Mouse (Mus musculus) cerebellum, adult (tissue): Measurements from ENCODE around the gene Alkbh6.
A peak's percentile ranks its signal among the peaks of the same experiment; 100 is the strongest.

Experiments used
- ATAC-seq: cut with Nextera tagmentation; 2 replicates; pipeline ENCODE4 v1.9.2; 2017; ENCODE audit warnings: mild to moderate bottlenecking, moderate library complexity, mixed read lengths; ENCODE audit not compliant: insufficient number of reproducible peaks, low FRiP score, low TSS enrichment

The Alkbh6 gene

DNA sequence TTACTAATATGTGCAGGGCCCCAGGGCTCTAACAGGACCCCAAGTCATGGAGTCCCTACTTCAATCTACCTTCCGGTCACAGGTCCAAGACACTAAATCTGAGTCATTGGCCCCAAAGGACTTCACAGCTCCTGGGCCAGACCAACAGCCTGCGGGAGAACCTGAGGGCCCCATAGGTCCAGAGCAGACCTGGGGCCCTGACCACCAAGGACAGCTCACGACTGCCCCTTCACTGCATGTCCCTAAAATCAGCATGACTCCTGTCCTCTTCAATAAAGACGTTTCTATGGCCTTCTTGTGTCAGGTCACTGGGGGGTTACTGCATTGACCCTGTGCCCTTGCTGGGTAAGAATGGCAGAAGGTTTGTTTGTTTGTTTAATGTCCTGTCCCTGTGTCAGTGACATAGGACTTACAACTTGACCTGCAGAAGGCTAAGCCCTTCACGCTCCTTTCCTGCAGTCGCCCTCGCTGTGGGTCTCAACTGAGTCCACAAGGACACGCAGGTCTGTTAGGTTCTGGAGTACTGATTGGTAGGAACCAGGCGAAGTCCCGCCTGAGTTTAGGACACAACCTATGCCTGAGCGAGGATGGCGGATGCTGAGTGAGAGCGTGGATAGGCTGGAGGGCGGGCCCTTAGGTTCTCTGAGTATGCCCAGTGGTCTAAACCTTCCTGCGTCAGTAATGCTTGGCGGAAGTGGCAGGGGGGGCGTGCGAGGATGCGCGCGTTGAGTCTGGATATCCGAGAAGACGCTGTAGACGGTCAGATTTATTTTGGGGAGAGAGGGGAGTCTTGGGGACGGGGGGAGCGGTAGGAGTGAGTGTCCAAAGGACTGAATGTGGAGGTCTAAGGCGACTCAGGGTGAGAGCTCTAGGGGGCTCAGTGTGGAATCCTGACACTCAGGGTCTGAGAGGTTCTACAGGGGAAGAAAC lies at the start of gene Alkbh6:
Gene Alkbh6, plus strand, starts transcription at position 642 of the 930 bp plus-strand sequence.
- ATAC-seq: peak; percentile 98

- ATAC-seq: no peak
Measured at GRCm38 (mm10) chr7:30265041-30265440, 43.5 kb upstream of the Alkbh6 start.

DNA sequence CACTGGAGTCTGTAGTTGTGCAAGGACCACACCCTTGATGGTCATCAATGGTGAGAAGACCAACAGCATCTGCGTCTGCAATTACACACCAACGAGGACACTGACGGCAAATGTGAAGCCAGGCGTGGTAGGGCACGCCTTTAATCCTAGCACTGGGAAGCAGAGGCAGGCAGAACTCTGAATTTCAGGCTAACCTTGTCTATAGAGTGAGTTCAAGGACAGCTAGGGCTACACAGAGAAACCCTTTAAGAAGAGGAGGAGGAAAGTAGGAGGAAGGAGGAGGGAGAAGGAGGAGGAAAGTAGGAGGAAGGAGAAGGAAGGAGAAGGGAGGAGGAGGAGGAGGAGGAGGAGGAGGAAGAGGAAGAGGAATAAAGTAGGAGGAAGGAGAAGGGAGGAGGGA lies 43.0 kb upstream of the Alkbh6 start:
- ATAC-seq: no peak

DNA sequence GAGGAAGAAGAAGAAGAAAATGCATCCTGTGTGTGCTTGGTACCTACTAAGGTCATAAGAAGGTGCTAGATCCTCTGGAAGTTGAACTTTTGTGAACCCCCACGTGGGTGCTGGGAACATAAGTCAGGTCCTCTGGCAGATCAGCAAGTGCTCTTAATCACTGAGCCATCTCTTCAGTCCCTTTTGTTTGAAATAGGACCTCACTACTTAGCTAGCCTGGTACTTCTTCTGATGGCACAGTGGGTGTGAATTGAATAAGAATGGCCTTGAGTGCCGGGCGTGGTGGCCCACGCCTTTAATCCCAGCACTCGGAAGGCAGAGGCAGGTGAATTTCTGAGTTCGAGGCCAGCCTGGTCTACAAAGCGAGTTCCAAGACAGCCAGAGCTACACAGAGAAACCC lies 42.6 kb upstream of the Alkbh6 start:
- no peak for ATAC-seq

DNA sequence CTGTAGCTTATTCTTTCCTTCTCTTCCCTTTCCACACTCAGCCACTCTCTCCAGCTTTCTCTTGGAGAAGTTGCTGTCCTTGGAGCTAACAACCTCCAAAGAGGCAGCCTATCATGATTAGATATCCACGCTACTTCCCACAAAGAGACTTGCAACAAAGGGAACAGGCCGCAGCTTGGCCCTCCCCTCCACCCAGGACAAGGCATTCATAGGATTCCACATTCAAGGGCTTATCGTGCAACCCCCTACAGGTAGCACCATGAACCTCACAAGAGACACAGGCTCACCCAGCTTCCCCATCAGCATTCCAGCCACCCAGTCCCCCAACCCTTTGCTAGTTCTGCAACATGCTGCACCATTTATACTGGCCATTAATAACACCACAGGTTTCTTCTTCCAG lies 41.7 kb upstream of the Alkbh6 start:
- ATAC-seq: no peak

DNA sequence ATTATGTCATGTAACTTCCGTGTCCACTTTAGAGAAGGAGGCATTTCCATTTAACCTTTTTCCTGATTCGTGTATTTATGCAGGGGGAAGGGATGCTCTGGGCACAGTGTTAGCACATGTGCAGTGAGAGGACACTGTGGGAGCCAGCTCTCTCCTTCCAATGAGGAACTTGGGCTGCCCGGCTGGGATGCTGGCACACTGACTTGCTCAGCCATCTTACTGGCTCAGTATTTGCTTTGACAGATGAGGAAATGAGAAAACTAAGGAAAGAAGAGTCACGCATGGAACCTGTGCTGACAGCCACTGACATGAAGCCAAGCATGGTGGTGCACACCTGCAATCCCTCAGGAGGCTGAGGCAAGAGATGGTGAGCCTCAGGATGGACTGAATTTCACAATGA lies 38.9 kb upstream of the Alkbh6 start:
- ATAC-seq: no peak

DNA sequence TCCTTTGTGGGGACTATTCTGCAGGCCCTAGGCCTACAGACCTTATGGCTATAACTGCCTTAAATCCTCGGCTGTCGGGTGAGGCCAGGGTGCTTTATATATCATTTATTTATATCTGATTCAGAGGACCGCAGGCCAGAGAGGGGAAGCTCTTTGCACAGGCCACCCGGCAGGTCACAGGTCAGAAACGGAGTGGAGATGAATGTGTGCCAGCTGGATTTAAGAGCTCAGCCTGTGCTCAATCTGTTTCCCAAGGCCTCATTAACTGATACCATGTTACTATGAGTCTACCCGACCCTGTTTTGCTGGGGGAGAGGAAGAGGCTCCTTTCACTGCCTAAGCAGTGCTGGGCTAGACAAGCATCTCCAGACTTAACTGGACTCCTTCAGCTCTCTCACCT lies 34.1 kb upstream of the Alkbh6 start:
- no peak for ATAC-seq

DNA sequence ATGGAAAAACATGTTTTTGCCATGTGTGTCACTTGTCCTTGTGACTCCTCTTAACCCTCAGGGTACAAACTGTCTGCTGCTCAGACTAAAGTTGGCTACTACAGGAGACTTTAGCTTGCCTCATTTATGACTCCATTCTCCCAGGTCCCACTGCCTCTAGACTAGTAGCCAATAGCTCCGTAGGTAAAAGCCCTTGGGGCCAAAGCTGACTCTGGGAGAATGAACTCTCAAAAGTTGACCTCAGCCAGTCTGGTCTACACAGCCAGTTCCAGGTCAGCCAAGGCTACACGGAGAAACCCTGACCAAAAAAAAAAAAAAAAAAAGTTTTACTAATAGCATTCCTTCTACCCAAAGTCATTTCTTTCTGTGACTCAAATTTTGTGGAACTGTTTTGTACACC lies 29.6 kb upstream of the Alkbh6 start:
- no peak for ATAC-seq

- no peak for ATAC-seq
Measured at GRCm38 (mm10) chr7:30279536-30279935, 29.0 kb upstream of the Alkbh6 start.

GRCm38 (mm10) chr7:30279951-30280669 lies 28.4 kb upstream of the Alkbh6 start, which contains the start of the genes Thap8 and Wdr62:
Gene Thap8 (plus strand): TSS chr7:30280094.
Gene Wdr62 (minus strand): TSS chr7:30280419.
- ATAC-seq: peak; percentile 88

DNA sequence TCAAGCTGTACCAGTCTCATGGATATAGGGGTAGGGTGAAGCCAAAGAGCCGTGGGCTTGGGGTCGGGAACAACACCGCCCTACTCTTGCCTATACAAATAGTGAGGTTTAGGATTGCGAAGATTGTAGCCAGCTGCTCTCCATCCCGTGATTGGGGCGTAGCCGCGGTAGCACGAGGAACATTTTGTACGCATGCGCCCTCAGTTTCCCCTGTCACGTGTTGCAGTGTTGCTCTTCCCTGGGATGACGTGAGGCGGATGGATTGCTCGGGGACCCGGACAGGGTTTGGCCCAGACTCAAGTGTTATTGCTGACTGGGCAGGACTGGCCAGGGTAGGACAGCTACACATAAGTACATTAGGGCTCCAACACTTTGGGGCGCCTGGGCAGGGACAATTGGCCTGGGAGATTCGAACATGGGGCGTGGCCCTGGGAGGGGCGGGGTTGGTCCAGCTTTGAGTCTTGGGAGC lies 27.8 kb upstream of the Alkbh6 start:
- peak; percentile 74 for ATAC-seq

- ATAC-seq: no peak
Measured at GRCm38 (mm10) chr7:30281522-30281921, 27.0 kb upstream of the Alkbh6 start.

DNA sequence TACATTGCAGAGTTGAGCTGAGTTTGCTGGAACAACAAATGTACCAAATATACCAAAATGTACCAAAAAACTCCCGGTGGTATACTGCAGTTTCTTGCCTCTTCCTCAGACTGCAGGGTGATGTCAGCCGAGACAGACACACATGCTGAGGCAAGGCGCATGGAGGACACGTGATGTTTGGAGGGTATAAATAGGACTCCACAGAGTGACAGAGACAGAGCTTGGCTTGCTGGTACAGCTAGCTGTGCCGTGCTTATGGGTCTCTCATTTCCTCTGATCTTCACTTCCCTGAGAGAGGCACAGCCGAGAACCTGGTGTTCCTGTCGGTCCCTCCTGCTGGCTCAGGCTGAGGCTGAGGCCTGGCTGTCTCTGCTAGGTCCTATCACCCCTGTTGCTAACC lies 25.8 kb upstream of the Alkbh6 start:
- no peak for ATAC-seq

GRCm38 (mm10) chr7:30286701-30287410 lies 21.7 kb upstream of the Alkbh6 start:
- ATAC-seq: peak; percentile 17; the same call in 1 of the 2 replicates

GRCm38 (mm10) chr7:30288046-30288445 lies 20.5 kb upstream of the Alkbh6 start:
- ATAC-seq: no peak

DNA sequence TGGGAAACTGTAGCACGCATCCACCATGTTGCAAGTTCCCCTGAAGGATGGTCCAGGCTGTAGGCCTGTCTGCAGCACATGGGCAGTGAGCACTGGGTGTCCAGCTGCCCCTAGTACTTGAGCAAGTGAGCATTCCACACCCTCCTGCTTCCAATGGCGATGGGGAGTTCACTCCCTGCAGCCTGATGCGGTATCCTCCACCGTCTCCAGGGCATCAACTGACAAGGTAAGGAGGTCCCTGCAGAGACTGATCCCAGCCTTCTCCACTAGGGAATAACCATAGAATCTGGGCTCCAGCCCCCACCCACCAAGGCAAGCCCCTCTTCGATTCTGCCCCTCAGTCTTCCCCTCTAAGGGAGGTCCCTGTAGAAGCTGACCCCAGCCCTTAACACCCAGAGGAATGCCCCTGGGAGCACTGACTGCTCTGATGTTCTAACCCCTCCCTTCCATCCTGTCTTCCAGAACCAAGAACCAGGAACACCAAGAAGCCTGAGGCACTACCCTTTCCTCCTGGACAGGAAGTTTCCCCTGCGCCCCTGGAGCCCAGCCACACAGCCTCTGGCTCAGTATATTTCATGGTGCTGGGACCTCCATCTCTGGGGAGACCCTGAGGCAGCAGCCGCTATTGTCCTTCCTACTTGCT lies 19.3 kb upstream of the Alkbh6 start:
- no peak for ATAC-seq

DNA sequence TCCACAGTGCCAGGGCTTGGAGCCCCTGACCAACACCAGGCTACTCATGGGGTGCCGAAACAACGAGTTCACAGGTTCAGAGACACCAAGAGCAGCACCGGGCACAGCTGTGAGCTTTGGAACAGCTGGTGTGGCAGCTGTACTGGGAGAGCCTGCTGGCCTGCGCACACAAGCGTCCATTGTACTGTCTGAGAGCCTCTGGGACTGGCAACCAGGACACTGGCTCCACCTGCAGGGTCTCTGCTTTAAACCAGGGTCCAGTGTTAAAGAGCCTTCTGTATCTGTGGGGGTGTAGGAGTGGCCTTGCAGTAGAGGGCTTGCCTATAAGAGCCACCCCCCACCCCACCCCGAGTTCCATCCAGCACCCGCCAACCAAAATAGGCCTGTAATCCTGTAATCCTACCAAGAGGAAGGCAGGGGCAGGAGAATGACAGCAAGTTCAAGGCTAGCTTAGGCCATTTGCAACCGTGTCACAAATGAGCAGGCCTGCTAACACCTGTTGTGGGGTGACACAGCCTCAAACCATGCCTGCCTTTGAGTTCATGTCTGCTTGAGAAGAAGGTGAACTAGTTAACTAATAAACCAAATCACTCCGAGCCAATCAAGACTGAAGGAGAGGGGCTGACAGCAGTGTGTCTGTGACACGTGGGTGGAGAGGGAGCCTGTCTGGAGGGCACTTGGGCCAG lies 18.7 kb upstream of the Alkbh6 start:
- no peak for ATAC-seq

DNA sequence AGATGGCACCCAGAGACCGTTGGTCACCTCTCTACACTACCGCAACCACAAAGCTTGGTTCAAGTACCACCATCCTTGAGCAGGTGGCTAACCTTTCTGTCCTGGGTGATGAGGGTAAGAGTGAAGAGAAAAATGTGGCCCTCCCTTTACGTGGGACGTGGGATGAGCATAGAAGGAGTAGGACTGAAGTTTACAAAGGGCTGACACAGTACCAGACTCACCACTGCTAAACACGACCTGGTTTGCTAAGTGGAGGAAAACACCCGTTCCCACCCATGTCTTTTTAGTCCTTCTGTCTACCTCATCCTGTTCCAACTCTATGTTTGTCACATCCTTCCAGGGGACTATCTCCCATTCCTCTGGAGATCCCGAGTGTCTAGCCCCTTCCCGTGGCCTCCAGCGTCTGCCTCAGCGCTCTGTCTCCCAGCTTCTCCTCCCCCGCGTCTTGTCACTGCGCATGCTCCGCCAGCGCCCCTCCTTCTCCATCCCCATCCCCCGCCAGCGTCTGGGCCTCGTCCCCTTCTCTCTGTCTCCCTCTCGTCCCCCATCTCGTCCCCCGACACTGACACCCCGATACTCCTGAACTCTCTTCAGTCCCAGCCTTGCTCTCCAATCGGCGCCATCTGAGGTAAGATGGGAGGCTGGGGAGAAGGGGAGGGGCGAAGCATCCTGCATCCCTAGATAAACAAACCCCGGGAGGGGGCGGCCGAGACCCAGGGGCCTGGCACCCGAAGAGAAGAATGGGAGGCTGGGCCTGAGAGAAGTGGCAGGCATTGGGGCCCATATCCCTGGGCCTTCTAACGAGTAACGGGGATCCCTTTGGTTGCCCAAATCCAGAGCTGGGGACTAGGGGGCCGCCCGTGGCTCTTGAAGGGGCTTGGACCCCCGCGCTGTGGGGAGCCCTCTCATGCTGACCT lies 17.0 kb upstream of the Alkbh6 start, which contains the start of gene Clip3:
Gene Clip3, plus strand, starts transcription at position 514 of the 917 bp plus-strand sequence.
- ATAC-seq: peak; percentile 53; the same call in 1 of the 2 replicates
